Mouse (Mus musculus): ENCODE measurements around the gene Lrrfip2. TPM values are rescaled to one million over a fixed set of nuclear protein-coding genes. Genes with fewer than 3 reads are reported as not detected.

Lrrfip2 gene
- total RNA-seq, 2 experiments from 2014 or later = 48.8 to 58.4 TPM

DNA sequence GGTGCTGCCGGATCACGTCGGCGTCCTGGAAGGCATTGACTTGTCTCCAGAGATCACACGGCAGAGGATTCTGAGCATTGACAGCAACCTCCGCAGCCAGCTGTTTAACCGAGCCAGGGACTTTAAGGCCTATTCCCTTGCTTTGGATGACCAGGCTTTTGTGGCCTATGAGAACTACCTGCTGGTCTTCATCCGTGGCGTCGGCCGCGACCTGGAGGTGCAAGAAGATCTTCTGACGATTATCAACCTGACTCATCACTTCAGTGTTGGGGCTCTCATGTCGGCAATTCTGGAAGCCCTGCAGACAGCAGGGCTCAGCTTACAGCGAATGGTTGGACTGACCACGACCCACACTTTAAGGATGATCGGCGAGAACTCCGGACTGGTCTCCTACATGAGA is 155.0 kb downstream of the Lrrfip2 start:
- DNase-seq (ENCODE audit: low spot score in 2 of 2) = no peak

DNA sequence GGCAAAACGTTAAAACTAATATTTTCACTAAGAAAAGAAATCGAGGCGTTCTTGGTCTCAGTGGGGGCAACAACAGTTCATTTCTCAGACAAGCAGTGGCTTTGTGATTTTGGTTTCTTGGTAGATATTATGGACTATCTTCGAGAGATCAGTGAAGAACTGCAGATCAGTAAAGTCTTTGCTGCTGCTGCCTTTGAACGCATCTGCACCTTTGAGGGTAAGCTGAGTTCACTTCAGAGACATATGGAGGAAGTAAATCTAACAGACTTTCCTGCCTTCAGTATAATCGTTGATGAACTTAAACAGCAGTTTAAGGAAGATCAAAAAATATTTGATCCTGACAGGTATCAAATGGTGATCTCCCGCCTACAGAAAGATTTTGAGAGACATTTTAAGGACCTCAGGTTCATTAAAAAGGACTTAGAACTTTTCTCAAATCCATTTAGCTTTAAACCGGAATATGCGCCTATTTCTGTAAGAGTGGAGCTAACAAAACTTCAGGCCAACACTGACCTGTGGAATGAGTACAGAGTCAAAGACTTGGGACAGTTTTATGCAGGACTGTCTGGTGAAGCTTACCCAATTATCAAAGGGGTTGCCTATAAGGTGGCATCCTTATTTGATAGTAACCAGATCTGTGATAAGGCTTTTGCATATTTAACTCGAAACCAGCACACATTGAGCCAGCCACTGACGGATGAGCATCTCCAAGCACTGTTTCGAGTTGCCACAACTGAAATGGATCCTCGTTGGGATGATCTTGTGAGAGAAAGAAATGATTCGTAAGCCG is 155.8 kb downstream of the Lrrfip2 start:
- no peak for DNase-seq (ENCODE audit: low spot score in 2 of 2)

DNA sequence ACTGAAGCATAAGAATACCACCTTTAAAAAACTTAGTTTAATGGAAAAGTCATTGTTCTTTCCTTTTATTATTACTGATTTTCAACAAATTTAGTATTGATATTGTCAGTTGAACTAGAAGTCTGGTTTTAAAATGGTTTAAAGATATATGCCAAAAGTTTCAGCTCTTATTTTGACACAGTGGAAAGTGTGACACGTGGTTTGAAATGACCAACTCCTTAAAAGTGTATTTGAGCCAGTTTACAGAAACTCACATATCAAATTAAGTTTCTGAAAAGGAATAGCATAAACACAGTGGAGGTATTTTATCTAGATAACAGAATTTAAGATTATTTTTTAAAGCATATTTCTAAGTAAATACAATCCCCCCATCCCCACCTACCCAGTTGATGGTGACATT is 156.6 kb downstream of the Lrrfip2 start:
- no peak for DNase-seq (ENCODE audit: low spot score in 2 of 2)

DNA sequence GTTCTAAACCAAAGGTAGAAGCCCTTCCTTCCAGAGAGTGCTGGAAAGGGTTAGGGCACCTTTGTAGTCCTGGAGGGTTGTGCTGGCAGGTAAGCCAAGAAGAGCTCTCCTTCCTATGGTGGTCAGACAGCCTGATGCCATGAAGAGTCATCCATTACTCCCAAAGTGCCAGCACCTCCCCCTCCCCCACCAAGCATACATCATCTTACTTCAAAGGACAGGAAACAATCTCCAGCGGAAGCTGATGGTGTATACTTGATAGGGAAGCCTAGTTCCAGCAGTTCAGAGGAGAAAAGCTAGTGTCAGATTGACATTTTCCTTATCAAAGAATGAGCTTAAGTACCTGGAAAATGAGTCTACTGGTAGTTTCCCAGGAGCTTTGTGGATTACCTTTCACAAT is 157.8 kb downstream of the Lrrfip2 start:
- no peak for DNase-seq (ENCODE audit: low spot score in 2 of 2)

Other genes with a start within 250 kb of the Lrrfip2 start
- 10 to 100 TPM; 16.5 to 32.6 TPM for gene Als2cl, start 237.7 kb upstream of the Lrrfip2 start, total RNA-seq (2021)
- gene Tmie, start 237.5 kb upstream of the Lrrfip2 start, total RNA-seq (2021) = 1 to 10 TPM; 2.1 to 4.7 TPM
- not detected for gene Fam240a, start 200.7 kb upstream of the Lrrfip2 start, total RNA-seq (2021)
- not detected for gene Tdgf1, start 171.4 kb upstream of the Lrrfip2 start, total RNA-seq (2021)
- 10 to 100 TPM in 1 of 2 experiments, 1 to 10 TPM in 1; 4.0 to 10.4 TPM for gene Lrrc2, start 166.0 kb upstream of the Lrrfip2 start, total RNA-seq (2021)
- gene Rtp3, start 127.0 kb upstream of the Lrrfip2 start, total RNA-seq (2021) = 1 to 10 TPM; 3.8 to 5.4 TPM
- 1 to 10 TPM; 1.2 to 1.7 TPM for gene Ltf, start 98.3 kb upstream of the Lrrfip2 start, total RNA-seq (2021)
- gene Ccrl2, start 60.1 kb upstream of the Lrrfip2 start, total RNA-seq (2021) = 10 to 100 TPM in 1 of 2 experiments, 1 to 10 TPM in 1; 9.3 to 10.2 TPM
- 10 to 100 TPM; 11.0 to 11.1 TPM for gene Mlh1, start 154.2 kb downstream of the Lrrfip2 start, total RNA-seq (2021)
- 10 to 100 TPM; 31.2 to 37.8 TPM for gene Epm2aip1, start 154.3 kb downstream of the Lrrfip2 start, total RNA-seq (2021)
- gene Trank1, start 194.1 kb downstream of the Lrrfip2 start, total RNA-seq (2021) = 100 to 1,000 TPM in 1 of 2 experiments, 10 to 100 TPM in 1; 47.6 to 122 TPM